Mouse (Mus musculus): ENCODE measurements at regions not wholly inside any gene's neighbourhood (a gene's known extent, or its start where the extent isn't known, plus 50 kb on each side); places are given as distances from the start of the nearest gene placed in this dataset.

- TF ChIP-seq POLR2A (IDR thresholded peaks at IDR 0.05; ENCODE audit: borderline replicate concordance, extremely low read depth, low read depth, low read length) = no peak
- no peak for TF ChIP-seq CTCF (IDR thresholded peaks at IDR 0.05; ENCODE audit: insufficient read depth, low read length)
These were observed 91.4 kb downstream of the Ccdc71l start for GRCm38 (mm10) chr12:32469863-32470262.

Data from lung, adult 2 months (tissue).